Mouse (Mus musculus): ENCODE data around the gene Atp4b.
"Not testable (repeated sequence)": the region's sequence is repeated elsewhere in the genome, so short reads cannot be mapped to it uniquely, and the experiment has no call there.

The Atp4b gene

DNA sequence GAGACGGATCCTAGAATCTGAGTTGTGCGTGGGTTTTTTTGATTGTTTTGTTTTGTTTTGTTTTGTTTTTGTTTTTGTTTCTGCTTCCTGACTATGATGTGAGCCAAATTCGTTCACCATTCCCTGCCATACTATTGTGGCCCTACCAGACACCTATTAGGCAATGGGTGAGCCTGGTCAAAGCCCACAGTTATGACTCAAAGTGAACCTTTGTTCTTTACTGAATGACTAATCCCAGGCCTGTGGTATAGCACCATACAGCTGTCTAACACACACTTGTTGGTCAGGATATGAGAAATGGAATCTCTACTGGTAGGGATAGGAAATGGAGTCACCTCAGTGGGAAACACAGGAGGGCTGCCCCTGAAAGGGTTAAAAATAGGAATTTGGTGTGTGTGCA, 14.1 kb downstream of the Atp4b start:
- DNase-seq: no peak

DNA sequence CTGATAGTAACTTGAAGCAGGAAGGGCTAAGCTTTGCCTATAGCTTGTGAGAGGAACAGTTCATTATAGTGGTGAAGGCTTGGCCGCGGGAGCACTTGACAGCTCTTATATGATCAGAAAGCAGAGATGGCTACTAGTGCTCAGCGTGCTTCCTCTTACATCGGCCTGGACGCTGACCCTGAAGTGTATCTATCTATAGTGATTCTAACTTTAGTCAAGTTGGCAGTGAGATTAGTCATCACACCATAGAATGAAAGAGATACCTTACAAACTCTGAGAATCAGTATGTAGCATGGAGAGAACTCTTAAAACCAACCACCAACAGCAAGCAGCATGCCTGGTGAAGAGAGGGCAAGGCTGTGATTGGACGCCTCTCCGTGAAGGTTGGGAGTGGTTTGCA, 15.0 kb downstream of the Atp4b start:
- DNase-seq: no peak

DNA sequence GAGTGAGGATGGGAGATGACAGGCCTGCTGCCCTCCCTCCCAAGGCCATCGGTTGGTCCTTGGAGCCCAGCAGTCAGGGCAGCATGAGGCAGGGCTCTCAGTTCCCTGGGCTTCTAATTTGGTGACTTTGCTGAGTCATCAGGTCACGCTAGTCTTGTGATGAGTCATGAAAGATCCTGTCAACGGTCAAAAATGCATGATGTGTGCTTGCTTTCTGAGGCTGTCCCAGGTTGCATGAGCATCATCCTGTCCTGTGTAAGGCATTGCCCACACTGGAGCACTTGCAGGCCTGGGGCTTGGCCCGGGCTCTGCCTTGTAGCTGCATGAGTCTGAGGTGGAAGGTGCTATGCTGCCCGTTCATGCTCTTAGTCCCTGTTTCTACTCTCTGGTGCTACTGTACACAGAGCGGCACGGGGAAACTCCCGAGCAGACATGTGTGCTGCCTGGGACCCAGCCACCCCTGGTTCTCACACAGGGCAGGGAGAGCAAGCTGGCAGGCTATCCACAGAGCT, 23.4 kb downstream of the Atp4b start:
- DNase-seq: no peak

DNA sequence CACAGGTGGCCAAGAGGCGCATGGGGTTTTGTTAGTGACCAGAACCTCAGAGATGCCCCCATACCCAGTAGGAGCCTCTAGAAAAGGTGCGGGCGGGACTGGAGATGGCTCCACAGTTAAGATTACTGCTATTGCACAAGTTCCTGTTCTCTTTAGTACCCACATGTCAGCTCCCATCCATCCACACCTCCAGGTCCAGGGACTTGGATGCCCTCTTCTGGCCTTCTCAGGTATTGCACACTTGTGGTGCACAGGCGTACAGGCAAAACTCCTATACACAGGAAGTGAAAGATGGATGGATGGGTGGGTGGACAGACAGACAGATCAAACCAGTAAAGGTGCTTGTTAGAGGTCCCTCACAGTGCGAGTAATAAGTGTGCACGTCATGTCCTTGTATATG, 34.8 kb downstream of the Atp4b start:
- no peak for DNase-seq

DNA sequence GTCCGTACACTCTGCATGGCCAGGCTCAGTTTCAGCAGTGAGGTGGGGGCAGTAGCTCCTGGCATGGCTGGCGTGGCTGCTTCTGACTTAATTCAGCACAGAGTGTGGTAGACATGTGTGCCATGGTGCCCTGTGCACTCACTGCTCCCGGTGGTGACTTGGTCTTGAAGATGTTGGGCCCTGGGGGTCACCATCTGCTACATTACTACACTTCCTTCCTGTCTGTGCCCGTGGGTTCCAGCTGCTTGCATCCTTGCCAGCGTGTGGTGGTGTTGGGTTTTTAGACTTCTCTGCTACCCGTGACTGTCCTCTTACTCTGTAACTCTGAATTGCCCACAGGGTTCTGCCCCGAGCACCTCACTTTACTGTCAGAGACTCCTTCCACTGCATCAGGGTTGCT, 36.4 kb downstream of the Atp4b start:
- no peak for DNase-seq

DNA sequence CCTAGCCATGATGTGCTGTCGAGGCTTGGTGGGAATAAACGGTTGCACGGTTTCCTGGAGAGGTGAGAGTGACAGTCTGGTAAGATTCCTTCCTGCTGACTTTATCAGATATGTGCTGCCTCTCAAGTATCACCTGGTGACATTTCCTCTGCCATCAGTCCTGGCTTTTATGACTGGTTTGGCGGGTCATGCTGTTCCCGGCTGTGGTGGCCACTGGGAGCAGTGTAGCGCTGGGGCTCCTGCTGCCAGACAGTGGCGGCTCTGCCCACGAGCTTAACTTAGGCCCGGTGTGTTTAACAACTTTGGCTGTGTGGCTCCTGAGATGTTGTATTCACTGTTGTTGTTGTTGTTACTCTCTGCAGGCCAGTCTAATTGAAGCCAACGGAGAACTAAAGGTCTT, 39.9 kb downstream of the Atp4b start:
- DNase-seq: no peak

DNA sequence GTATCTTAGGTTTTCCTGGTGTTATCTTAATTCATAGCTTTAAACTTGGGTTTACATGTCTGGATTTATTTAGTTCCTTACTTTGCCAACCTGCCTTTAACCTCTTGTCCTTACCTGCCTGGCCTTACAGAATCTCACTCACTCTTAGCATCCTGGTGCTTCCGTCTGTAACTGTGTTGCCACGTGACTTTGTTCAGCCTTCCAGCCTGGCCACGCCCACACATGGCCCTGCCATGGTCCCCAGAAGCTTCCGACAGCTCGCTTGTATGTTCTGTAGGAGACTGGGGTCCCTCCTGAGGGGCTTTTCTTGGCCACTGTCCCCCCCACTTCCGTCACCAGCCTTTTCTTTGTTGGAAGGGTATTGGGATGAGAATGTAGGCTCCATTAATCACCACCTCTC, 40.4 kb downstream of the Atp4b start:
- no peak for DNase-seq

DNA sequence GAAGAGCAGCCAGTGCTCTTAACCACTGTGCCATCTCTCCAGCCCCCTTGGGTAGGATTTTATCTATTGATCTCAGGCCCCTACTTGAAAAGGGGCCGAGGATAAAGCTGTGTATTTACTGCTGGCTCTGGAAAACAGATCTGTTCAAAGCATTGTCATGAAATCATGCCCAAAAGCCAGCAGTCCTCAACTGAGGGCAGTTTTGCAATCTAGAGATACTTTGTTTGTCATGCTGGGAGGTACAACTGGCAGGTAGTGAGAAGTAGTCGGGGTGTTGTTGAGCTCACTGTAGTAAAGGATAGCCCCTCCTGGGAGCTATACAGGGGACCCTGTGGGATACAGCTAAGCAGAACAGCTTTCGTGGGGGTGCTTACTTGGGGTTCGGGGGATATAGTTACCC, 42.7 kb downstream of the Atp4b start:
- no peak for DNase-seq

DNA sequence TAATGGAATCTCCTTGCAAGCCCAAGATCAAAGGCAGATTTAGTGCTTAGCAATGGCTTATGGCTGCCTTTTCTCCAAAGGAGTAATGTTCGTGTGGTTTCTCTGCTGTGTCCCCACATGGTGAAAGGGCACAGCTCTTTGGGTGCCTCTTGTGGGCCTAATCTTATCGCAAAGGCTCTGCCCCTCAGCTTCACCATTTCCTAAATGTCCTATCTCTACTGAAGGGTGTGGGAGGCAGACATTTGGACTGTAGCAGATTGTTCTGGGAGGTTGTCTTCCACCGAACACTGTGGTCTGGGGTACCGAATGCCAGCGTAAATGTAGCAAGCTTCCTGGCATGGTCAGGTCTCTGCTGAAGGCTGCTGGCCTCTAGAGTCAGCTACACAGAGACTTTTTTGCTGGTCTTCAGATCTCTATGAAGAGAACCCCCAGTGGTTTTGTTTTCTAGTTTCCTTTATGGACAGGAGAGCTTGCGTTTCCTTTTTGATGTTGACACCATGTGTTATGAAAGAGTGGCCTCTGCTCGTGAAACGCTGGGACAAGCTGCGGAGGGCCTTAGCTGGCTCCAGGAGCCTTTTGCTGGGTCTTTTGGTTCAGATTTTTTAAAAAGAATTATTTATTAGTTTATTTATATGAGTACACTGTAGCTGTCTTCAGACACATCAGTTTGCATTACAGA, 43.3 kb downstream of the Atp4b start:
- no peak for DNase-seq

DNA sequence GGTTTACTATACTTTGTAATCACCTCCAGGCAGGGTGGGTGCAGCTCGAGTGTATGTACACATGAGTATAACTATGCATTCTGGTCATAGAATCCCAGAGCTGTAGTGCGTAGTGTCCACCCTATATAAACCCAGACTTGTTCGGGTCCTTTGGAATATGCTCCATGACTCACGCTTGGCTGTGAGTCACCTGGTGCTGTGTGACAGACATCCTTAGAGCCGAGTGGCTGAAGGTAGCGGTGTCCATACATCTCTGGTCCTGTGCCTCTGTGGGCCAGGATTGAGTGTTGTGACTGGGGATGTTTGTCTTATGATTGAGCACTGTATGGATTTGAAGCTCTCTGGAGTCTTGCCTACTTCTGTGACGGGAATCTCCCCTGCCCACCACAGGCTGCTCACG, 44.0 kb downstream of the Atp4b start:
- DNase-seq: no peak

DNA sequence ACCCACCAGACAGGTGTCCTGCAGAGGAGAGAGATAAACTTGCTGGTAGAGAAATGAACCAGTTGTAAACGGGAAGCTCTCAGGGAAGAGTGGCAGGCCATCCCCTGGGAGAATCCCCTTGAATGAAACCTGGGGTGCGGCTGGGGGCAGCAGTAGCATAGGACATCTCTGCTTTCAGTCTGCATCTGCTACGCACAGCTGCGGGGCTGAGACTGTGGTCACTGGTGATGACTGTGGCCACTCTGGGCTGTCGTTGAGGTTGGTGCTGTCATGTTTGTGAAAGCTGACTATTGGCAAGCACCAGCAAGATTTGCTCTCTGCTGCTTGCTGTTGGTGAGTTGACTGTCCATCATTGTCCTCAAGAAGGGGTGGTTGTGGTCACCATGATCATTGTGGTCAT, 45.0 kb downstream of the Atp4b start:
- no peak for DNase-seq

DNA sequence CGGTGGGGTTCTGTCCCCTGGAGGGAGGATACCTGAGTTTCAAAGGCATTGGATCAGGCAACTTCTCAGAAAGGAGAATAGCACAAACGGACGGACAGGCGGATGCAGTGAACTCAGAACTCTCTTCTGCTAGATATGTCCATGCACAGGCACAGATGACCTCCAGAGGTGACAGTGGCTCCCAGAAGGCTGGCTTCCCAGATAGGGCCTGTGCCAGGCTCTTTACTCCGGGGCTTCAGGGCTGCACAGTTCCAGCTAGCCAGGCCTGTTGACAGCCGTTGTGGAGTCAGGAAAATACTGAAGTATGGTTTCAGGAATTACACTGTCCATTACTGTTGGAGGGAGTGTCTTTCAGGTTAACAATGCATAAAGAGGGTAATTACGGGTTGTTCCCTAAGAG, 46.6 kb downstream of the Atp4b start:
- DNase-seq: no peak

DNA sequence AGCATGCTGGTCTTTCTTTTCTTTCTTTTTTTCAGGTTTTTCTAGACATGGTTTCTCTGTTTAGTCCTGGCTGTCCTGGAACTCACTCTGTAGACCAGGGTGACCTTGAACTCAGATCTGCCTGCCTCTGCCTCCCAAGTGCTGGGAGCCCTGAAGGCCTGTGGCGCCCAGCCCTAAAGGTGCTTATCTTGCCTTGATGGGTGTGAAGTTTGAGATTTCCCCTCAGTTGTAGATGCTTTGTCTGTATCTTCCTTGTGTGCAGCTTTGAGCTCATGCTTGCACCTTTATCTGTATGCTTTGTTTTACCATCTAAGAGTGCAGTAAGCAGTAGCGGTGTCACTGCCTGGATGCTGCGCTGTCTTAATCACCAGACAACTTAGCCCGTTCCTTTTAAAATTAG, 53.5 kb downstream of the Atp4b start:
- no peak for DNase-seq

DNA sequence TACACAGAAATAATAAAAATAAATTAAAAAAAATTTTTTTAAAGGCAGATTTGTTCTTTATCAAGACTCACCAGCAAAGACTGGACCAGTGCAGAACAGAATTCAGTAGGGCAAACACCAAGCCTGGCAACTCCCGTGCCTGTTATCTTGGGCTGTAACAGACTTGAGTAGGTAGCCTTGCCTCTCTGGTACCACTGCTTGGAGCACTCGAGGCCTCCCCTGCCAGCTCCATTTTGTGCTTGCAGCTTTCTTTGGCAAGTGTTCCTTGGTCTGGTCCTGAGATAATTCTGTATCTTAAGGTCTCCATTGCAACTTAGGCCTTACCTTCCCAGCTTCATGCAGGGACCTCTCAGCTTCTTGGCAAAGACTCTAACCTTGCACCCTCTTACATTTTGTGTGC, 54.3 kb downstream of the Atp4b start:
- DNase-seq: no peak

DNA sequence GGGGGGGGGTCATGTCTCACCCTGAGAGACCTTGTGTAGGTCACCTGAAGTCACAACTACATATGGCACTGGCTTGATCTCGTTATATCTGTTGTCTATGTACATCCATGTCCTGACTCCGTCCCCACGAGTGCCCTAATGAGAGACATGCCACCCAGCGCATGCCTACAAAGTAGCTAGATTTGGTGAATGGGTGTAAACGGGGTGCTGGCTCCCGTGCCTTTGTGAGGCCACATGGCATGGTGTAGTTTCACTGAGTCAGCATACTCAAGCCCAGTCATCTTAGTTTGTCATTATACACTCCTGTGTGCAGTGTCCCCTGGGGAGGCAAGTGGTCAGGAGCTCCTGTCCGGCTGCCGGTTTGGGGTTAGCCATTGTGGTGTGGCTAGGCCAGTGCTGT, 56.0 kb downstream of the Atp4b start:
- DNase-seq: no peak

DNA sequence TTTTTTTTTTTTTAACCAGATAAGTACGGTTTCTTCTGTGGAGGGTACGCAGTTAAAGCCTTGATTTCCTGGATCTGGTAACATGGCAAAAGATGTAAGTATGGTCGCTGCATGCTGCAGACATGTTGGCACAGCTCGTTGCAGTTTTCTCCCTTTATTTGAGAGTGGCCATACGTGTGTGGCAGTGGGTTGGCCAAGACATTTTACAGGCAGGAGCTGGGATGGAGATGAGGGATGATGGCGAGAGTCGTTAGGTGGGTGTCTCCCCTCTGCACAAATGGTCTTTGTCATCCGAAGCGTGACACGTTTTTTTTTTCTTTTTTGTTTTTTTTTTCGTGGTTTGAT, 57.0 kb downstream of the Atp4b start:
- DNase-seq: no peak

DNA sequence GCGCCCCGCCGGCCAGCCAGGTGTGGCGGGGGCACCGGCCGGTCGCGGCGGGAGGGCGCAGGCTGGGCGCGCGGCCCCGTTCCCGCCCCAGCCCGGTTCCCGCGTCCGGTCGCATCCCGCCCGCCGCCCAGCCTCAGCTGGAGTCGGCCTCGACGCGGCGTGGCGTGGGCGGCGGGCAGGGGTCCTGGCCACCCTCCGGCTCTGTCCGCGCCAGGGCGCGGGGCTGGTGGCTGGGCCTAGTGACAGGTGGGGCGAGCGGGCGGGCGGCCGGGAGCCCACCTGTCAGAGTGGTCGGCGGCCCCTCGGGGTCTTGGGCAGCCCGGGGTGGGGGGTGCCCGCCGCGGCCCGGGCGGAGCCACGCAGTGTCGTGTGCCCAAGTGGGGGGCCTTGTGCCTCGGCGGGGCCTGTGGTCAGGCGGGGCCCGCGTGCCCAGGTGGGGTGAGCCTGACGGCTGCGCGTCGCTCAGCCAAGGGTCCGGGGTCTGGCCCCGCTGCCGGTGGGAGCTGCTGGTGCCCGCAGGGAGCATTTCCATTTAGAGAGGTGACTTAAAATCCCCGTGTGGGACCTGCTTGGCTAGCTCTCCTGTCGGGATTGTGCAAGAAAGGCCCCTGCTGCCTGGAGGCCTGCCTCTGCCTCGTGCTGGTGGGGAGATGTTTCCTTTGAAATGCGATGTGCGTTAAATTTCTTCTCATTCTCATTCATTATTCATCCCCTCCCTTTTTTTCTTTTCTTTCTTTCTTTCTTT, 57.6 kb downstream of the Atp4b start:
- DNase-seq: peak; percentile 43

DNA sequence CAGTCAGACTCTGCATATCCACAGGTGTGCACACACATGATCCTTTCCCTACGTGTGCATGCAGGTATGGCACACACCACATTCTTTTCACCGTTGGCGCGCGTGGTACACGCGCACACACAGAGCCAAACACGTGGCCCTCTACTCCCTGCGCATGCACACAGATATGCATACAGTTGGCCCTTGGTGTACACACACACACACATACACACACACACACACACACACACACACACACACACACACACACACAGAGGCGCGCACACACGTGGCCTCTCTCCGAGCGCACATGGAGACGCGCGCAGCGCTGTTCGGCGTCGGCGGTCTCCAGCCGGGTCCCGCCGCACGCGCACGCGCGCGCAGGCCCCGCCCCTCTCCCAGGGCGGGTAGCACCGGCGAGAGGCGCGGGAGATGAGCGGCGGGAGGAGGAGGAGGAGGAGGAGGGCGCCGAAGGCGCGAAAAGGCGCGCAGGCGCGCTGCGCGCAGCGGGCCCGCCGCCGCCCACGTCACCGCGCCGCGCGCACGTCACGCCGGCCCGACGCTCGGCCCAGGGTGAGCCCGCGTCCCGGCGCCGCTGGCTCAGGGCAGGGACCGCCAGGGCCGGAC, 58.3 kb downstream of the Atp4b start, which contains the start of gene Tfdp1:
TSS of gene Tfdp1 (plus strand) at position 497 of the 606 bp plus-strand sequence.
- DNase-seq: peak; percentile 81

DNA sequence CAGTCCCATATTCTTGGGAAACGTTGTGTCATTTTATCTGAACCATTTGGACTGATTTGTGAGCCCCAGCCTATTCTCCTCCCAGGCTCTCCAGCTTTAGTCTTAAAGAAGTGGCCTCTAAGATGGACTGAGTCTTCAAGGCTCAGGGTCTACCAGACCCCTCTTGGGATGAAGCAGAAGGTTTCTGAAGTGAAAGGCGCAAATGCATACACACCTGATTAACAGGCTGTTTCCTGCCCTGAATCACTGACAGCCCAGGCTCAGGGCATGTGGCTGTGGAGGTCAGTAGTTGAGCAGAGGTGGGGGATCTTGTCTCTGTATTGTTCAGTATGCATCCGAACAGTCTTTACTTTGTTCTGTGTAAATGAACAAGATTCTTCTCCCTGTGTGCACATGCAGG, 58.9 kb downstream of the Atp4b start:
- no peak for DNase-seq

DNA sequence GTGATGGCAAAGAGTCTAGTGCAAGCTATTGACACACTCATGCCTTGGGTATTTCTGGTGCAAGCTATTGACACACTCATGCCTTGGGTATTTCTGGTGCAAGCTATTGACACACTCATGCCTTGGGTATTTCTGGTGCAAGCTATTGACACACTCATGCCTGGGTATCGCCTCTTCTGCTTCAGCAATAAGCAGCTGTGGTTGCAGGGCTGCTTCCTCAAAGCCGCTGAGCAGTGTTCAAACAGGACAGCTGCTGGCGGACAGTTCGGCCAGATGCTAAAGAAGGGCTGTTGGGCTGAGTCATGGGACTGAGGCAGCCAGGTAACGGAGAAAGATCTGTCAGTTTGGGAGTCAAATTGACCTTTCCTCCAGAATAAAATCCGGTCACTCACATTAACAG, 59.4 kb downstream of the Atp4b start:
- not testable (repeated sequence) for DNase-seq
